Mouse (Mus musculus): ENCODE results near the gene 5730409E04Rik.

DNA sequence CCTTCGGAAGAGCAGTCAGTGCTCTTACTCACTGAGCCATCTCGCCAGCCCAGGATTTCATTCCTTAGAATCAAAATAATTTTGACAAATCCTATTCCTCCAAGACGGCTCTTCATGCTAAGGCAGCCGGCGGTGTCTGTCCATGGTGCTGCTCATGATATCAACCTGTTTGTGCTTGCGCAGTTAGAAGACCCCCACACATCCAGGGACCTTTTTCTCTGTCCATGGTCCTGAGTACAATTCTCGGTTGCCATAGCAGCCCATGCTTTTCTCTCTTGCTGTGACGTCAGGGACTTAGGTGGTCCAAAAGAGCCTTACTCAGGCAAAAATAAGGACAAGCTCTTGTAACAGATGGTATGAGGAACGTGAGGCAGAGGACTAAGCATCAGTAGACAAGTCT is 45.7 kb downstream of the 5730409E04Rik start:
- TF ChIP-seq CTCF (IDR thresholded peaks at IDR 0.05; ENCODE audit: extremely low read depth, insufficient read depth, low read length): no peak
- TF ChIP-seq POLR2A (IDR thresholded peaks at IDR 0.05; ENCODE audit: extremely low read depth, insufficient read depth, low read length): no peak
